Mouse (Mus musculus) layer of hippocampus, adult 9-10 months (tissue): Measurements from ENCODE around the gene Naaa.

ENCODE experiments used
- DNase-seq: peaks from one replicate; pipeline ENCODE4 v3.0.0; 2022; ENCODE audit warnings: low spot score

The Naaa gene

GRCm38 (mm10) chr5:92212231-92212630 is 65.7 kb downstream of the Naaa start:
- no peak for DNase-seq

GRCm38 (mm10) chr5:92210205-92210604 is 67.8 kb downstream of the Naaa start:
- no peak for DNase-seq
